Mouse (Mus musculus) embryonic facial prominence, embryonic 15.5 days (tissue): ENCODE data around the gene Abhd8. TPM values are rescaled to one million over a fixed set of nuclear protein-coding genes. Genes with fewer than 3 reads are reported as not detected.

ENCODE experiments used
- ATAC-seq: fragments of 200-750 bp; cut with Nextera tagmentation; 2 replicates; pipeline ENCODE4 v1.8.0; 2017; ENCODE audit warnings: low read depth, moderate TSS enrichment; ENCODE audit not compliant: insufficient number of reproducible peaks, low FRiP score, low TSS enrichment
- H3K27ac ChIP-seq: fragments of 300-500 bp; sonication (generic); replicated peaks from 2 replicates; pipeline ENCODE4 v1.5.1; 2015; ENCODE audit warnings: mild to moderate bottlenecking, inconsistent platforms
- H3K27me3 ChIP-seq: fragments of 300-500 bp; sonication (generic); 2 replicates; pipeline ENCODE4 v1.6.1; 2015; ENCODE audit warnings: inconsistent platforms
- H3K36me3 ChIP-seq: fragments of 300-500 bp; sonication (generic); 2 replicates; pipeline ENCODE4 v1.6.1; 2015; ENCODE audit warnings: mild to moderate bottlenecking, inconsistent platforms
- H3K4me1 ChIP-seq: fragments of 300-500 bp; sonication (generic); 2 replicates; pipeline ENCODE4 v1.6.1; 2015; ENCODE audit warnings: inconsistent platforms
- H3K4me2 ChIP-seq: fragments of 300-500 bp; sonication (generic); replicated peaks from 2 replicates; pipeline ENCODE4 v1.6.1; 2015; ENCODE audit warnings: mild to moderate bottlenecking, inconsistent platforms
- H3K4me3 ChIP-seq: fragments of 300-500 bp; sonication (generic); replicated peaks from 2 replicates; pipeline ENCODE4 v1.5.1; 2015; ENCODE audit warnings: mild to moderate bottlenecking, inconsistent platforms
- H3K9ac ChIP-seq: fragments of 300-500 bp; sonication (generic); 2 replicates; pipeline ENCODE4 v1.6.1; 2015; ENCODE audit warnings: inconsistent platforms
- H3K9me3 ChIP-seq: fragments of 300-500 bp; sonication (generic); replicated peaks from 2 replicates; pipeline ENCODE4 v1.6.1; 2016; ENCODE audit warnings: inconsistent platforms
- WGBS: fragments of 180-500 bp; shearing (Covaris S2); methylation state at CpG from one replicate; pipeline ENCODE4 v1.1.7; 2015; 5-methylcytosine and 5-hydroxymethylcytosine counted together
- polyA plus RNA-seq: library from polyadenylated mRNA; unstranded; fragments of >200 nt; fragmentation: Nextera tagmentation; extraction: Ambion mirVana; gene quantifications from 2 replicates; pipeline ENCODE4 v1.2.1, GENCODE M21; 2015

The Abhd8 gene
- polyA plus RNA-seq, 1 experiment from 2014 or later = 73.2 TPM

DNA sequence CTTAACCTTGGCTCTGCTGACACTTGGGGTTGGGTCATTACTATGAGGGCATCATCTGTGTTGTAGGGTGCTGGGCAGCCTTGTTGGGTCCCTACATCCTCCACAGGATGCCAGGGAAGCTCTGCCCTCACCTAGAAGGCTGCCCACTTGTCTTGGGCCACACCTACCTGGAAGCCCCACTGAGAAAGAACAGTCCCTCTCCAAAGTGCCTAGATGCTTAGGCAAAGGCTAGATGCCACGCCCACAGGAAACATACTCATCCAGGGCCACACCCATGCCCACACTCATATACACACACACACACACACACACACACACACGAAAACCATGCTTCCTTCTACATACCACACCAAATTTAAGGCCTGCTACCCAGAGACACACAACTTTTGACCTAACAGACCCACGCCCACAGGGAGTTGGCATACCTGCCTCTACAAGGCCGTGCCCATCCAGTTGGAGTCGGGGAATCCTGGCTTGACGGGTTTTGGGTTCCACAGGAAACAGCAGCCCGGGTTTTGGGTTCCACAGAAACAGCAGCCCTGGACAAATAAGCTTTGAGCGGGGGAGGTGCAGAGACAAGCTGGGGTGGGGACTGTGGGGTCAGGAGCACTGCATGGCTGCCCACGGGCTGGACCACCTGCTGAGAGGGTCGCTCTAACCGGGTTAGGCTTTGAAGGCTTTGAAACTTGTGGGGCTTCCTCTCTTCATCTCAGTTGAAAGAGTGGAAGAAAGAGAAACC, 51.8 kb downstream of the Abhd8 start:
- Histone ChIP-seq H3K36me3 (peaks cover 23% of the 10 kb centered on the region), H3K27ac (no peak overlapping the region), H3K4me1 (peaks cover 10% of the 10 kb centered on the region), H3K4me3 (no peak overlapping the region), H3K9ac (no peak overlapping the region), H3K9me3 (no peaks in the 10 kb centered on the region), H3K4me2 (no peak overlapping the region), H3K27me3 (no peaks in the 10 kb centered on the region)
- WGBS = 39% methylated on average over 11 of the region's 11 CpGs
- no peak for ATAC-seq

DNA sequence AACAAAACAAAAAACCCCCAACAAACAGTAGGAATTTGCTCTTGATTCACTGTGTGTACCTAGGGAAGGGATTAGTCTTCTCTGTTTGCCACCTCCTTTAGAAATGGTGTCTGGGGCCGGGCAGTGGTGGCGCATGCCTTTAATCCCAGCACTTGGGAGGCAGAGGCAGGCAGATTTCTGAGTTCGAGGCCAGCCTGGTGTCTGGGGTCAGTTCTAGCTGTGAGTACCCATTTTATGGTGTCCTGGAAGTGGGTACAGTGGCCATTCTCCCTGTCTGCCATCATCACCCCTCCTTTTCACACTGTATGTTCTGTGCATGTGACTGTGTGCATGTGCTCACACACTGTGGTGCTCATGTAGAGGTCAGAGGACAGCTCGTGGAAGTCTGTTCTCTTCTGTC, 55.2 kb downstream of the Abhd8 start:
- no peak for ATAC-seq
- no peaks in the 10 kb centered on the region for H3K27me3 ChIP-seq
- H3K36me3 ChIP-seq = peaks cover 24% of the 10 kb centered on the region

DNA sequence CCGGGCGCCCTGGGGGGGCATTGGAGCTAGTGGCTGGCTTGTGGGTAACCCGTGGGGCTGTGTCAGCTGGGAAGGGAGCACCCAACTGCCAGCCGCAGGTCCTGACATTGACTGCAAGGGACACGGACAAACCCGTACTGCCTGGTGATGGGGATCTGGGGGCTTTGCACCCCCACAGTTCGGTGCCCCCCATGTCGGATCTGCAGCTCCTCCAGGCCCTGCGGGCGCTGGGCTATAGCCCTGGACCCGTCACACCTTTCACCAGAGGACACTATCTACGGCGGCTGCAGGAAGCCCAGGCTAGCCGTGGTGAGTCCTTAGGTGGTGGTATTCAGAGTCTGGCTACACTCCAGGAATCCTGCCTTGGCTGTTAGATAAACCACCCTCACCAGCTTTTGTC, 56.0 kb downstream of the Abhd8 start:
- H3K27ac ChIP-seq = no peak overlapping the region
- no peaks in the 10 kb centered on the region for H3K9me3 ChIP-seq
- no peak for ATAC-seq
- WGBS = 93% methylated on average over 14 of the region's 14 CpGs
- no peaks in the 10 kb centered on the region for H3K27me3 ChIP-seq
- H3K36me3 ChIP-seq = peaks cover 29% of the 10 kb centered on the region
- peak overlapping the region; percentile 55; the same call in 1 of the 2 replicates for H3K4me3 ChIP-seq
- H3K9ac ChIP-seq = peak overlapping the region; percentile 9; the same call in 1 of the 2 replicates
- H3K4me2 ChIP-seq = peak overlapping the region; percentile 95; the same call in 1 of the 2 replicates
- H3K4me1 ChIP-seq = peaks cover 24% of the 10 kb centered on the region

More for the DNA sequence above, 55.2 kb downstream of the Abhd8 start:
- H3K4me2 ChIP-seq = no peak overlapping the region
- 95% methylated on average over 4 of the region's 4 CpGs for WGBS
- H3K27ac ChIP-seq = no peak overlapping the region
- peaks cover 24% of the 10 kb centered on the region for H3K4me1 ChIP-seq
- H3K9ac ChIP-seq = no peak overlapping the region
- H3K4me3 ChIP-seq = no peak overlapping the region
- no peaks in the 10 kb centered on the region for H3K9me3 ChIP-seq

Other genes starting within 250 kb of the Abhd8 start
- gene Myo9b, start 190.9 kb downstream of the Abhd8 start, polyA plus RNA-seq = 24.0 and 27.0 TPM in 2 replicates
- gene Haus8, start 190.7 kb downstream of the Abhd8 start, polyA plus RNA-seq = 47.2 and 48.6 TPM in 2 replicates
- 100 and 121 TPM in 2 replicates for gene Use1, start 96.8 kb downstream of the Abhd8 start, polyA plus RNA-seq
- gene Ocel1, start 92.4 kb downstream of the Abhd8 start, polyA plus RNA-seq = 7.1 and 8.5 TPM in 2 replicates
- gene Nr2f6, start 81.7 kb downstream of the Abhd8 start, polyA plus RNA-seq = 59.0 and 61.2 TPM in 2 replicates
- 11.6 and 12.7 TPM in 2 replicates for gene Ushbp1, start 67.9 kb downstream of the Abhd8 start, polyA plus RNA-seq
- 96.7 and 106 TPM in 2 replicates for gene Babam1, start 66.8 kb downstream of the Abhd8 start, polyA plus RNA-seq
- 33.1 and 33.7 TPM in 2 replicates for gene Ankle1, start 57.6 kb downstream of the Abhd8 start, polyA plus RNA-seq
- 115 and 122 TPM in 2 replicates for gene Mrpl34, start 1.3 kb upstream of the Abhd8 start, polyA plus RNA-seq
- gene Dda1, start 5.5 kb upstream of the Abhd8 start, polyA plus RNA-seq = 105 and 112 TPM in 2 replicates
- 3.0 and 3.7 TPM in 2 replicates for gene Ano8, start 22.3 kb upstream of the Abhd8 start, polyA plus RNA-seq
- gene Gtpbp3, start 24.4 kb upstream of the Abhd8 start, polyA plus RNA-seq = 15.9 and 17.3 TPM in 2 replicates
- gene Plvap, start 48.1 kb upstream of the Abhd8 start, polyA plus RNA-seq = 61.4 and 62.8 TPM in 2 replicates
- gene Ccdc194, start 62.1 kb upstream of the Abhd8 start, polyA plus RNA-seq = 2.4 and 3.0 TPM in 2 replicates
- gene Bst2, start 73.8 kb upstream of the Abhd8 start, polyA plus RNA-seq = 34.8 and 35.5 TPM in 2 replicates
- gene Mvb12a, start 79.3 kb upstream of the Abhd8 start, polyA plus RNA-seq = 86.8 and 92.9 TPM in 2 replicates
- 1.2 and 1.7 TPM in 2 replicates for gene Tmem221, start 95.2 kb upstream of the Abhd8 start, polyA plus RNA-seq
- 0.13 and 0.18 TPM in 2 replicates for gene Nxnl1, start 102.9 kb upstream of the Abhd8 start, polyA plus RNA-seq
- gene Slc27a1, start 105.2 kb upstream of the Abhd8 start, polyA plus RNA-seq = 51.1 and 55.7 TPM in 2 replicates
- 220 and 229 TPM in 2 replicates for gene Pgls, start 128.5 kb upstream of the Abhd8 start, polyA plus RNA-seq
- 3.1 and 4.7 TPM in 2 replicates for gene Fam129c, start 134.0 kb upstream of the Abhd8 start, polyA plus RNA-seq
- gene Colgalt1, start 147.3 kb upstream of the Abhd8 start, polyA plus RNA-seq = 94.6 and 98.9 TPM in 2 replicates
- gene Unc13a, start 208.1 kb upstream of the Abhd8 start, polyA plus RNA-seq = 1.2 and 2.0 TPM in 2 replicates
- gene Jak3, start 212.6 kb upstream of the Abhd8 start, polyA plus RNA-seq = 5.3 and 6.3 TPM in 2 replicates
- gene Insl3, start 225.6 kb upstream of the Abhd8 start, polyA plus RNA-seq = 1.1 TPM in 2 replicates
- 1.1 and 1.4 TPM in 2 replicates for gene B3gnt3, start 238.1 kb upstream of the Abhd8 start, polyA plus RNA-seq